Mouse (Mus musculus) olfactory bulb, adult 2 months (tissue): ENCODE data around the gene Lrrc8e.
A peak's percentile ranks its signal among the peaks of the same experiment; 100 is the strongest.

ENCODE experiments used
- CTCF ChIP-seq: fragments of 200-500 bp; IDR thresholded peaks from 2 replicates; pipeline ENCODE4 v1.5.1; 2012; ENCODE audit warnings: low read depth, mild to moderate bottlenecking, low read length, moderate library complexity; ENCODE audit not compliant: insufficient read depth
- POLR2A ChIP-seq: fragments of 200-500 bp; IDR thresholded peaks from 2 replicates; pipeline ENCODE4 v1.6.1; 2012; ENCODE audit warnings: mild to moderate bottlenecking, low read depth, low read length, moderate library complexity; ENCODE audit not compliant: insufficient read depth

DNA sequence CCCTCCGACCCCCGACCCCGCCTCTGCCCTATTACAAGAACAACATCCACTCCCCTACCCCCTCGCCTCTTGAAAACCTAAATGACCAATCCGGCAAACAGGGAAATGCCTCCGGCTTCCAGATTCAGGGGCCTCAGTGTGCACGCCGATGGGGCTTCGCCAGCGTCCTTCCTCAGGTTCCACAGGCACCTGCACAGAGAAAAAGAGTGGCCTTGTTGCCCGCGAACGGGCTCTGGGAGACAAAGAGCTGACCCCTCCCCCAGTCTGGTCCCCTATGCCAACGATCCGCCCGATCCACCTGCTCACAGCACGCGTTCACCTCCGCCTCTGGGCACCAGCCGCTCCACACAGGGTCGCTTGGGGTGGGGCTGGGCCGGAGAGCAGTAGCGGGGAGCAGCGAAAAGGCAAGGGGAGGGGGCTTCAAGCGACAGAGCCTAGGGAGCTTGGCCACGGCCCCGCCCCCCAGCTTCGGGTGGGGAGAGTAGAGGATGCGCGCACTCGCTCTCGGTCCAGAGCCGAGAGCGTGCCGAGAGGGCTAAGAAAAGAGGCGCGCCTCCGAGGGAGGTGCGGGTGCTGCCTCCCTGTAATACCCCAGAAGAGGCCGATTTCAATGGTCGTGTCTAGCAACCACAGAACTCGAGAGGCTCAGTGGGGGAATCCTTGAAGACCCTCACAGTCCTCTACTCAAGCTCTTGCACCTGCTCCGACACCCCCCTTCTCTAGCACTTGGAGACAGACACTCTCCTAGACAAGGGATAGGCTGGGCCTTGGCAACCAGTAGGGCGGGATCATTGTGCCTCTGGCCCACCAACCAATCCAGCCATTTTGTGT is 9.6 kb upstream of the Lrrc8e start, which contains the start of gene Prr36:
- TF ChIP-seq CTCF (no peak), POLR2A (peak; percentile 57; the same call in 1 of the 2 replicates)
